Mouse (Mus musculus): ENCODE results near the gene Rnf217. TPM values are rescaled to one million over a fixed set of nuclear protein-coding genes. Genes with fewer than 3 reads are reported as not detected.
A peak's percentile ranks its signal among the peaks of the same experiment; 100 is the strongest.

Gene Rnf217
- polyA plus RNA-seq, 1 experiment from 2014 or later: 1.4 TPM

DNA sequence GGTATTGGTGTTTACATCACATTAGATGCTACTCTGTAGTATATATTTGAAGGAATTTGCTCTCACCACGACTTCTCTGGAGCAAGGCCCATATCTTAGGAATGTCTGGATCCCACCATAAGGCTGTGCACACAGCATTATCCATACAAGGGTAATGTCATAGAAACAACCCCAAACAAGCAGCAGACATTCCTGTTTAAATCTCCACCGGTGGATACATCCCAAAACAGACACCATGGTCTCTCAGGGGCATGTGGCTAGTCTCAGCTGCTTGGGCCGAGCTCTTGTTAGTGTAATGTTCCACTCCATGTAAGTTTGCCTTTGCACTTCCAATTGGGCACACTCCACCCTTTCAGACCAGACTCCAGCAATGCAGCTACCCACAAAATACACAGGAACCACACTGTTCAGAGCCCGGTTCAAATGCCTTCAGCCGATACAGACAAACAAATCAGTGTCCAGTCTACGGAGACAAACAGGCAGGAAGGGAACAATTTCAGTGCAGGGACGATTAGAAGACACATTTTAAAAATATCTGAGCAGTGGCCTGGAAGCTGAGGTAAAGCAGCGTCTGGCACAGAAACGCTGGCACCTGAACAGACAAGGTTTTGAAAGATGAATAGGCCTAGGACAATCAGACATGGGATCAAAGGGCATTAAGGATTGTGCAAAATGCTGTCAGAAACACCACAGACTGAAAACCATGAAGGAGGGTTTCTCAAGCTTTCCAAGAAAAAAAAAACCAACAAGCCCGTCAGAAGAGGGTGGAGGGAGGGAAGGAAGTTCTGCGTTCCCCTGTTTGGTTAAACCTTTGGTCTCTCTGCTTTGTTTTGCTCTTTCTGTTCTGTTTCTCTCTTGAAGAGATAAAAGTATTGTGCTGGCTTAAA, 1.8 kb downstream of the Rnf217 start:
- no peaks in the 10 kb centered on the region for H3K27me3 ChIP-seq (ENCODE audit: control insufficient read depth, insufficient read depth, low read length)
- H3K4me2 ChIP-seq (ENCODE audit: low read depth, low read length): peak overlapping the region; percentile 72
- 8% methylated on average over 11 of the region's 11 CpGs for WGBS
- H3K9me3 ChIP-seq (replicated peaks; ENCODE audit: control insufficient read depth, low read length): no peaks in the 10 kb centered on the region
- H3K36me3 ChIP-seq (ENCODE audit: control insufficient read depth, insufficient read depth, low read length): no peaks in the 10 kb centered on the region
- 0 out of 2 replicates have a peak, but pooled peaks have one; percentile 16 for ATAC-seq (ENCODE audit: insufficient read depth, low FRiP score)
- H3K9ac ChIP-seq (ENCODE audit: low read length): peak overlapping the region; percentile 99
- peak overlapping the region; percentile 83 for H3K4me3 ChIP-seq (replicated peaks; ENCODE audit: low read length)
- peak overlapping the region; percentile 87 for H3K27ac ChIP-seq (ENCODE audit: low read length)
- peaks cover 22% of the 10 kb centered on the region for H3K4me1 ChIP-seq (ENCODE audit: control insufficient read depth, insufficient read depth, low read length)

DNA sequence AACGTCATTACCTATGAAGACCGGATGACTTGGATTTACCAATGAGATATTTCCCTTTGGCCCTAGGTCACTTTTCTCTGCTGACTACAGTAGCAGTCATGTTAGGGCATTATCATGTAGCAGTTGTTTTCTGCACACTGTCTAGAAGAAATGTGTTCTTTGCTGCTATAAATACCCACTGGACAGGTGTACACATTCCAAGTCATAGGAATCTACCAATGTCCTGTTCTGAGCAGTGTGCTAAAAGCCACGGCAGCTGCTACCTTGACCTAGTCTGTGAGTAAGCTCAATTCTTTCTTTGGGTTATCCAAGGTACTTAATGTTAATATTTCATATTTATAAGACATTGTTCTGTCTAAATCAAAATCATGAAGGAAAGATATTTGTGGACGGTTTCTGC, 5.1 kb downstream of the Rnf217 start:
- Histone ChIP-seq H3K4me1 (ENCODE audit: control insufficient read depth, insufficient read depth, low read length) (peaks cover 22% of the 10 kb centered on the region), H3K36me3 (ENCODE audit: control insufficient read depth, insufficient read depth, low read length) (no peaks in the 10 kb centered on the region), H3K4me3 (replicated peaks; ENCODE audit: low read length) (no peak overlapping the region), H3K27me3 (ENCODE audit: control insufficient read depth, insufficient read depth, low read length) (no peaks in the 10 kb centered on the region), H3K4me2 (ENCODE audit: low read depth, low read length) (no peak overlapping the region), H3K9me3 (replicated peaks; ENCODE audit: control insufficient read depth, low read length) (no peaks in the 10 kb centered on the region), H3K27ac (ENCODE audit: low read length) (no peak overlapping the region), H3K9ac (ENCODE audit: low read length) (no peak overlapping the region)
- WGBS: 74% methylated on average over 4 of the region's 4 CpGs
- no peak for ATAC-seq (ENCODE audit: insufficient read depth, low FRiP score)

- no peak overlapping the region for H3K9ac ChIP-seq (ENCODE audit: low read length)
- WGBS: 80% methylated on average over 6 of the region's 6 CpGs
- H3K36me3 ChIP-seq (ENCODE audit: control insufficient read depth, insufficient read depth, low read length): no peaks in the 10 kb centered on the region
Measured at GRCm38 (mm10) chr10:31600116-31600515, 8.9 kb downstream of the Rnf217 start.

DNA sequence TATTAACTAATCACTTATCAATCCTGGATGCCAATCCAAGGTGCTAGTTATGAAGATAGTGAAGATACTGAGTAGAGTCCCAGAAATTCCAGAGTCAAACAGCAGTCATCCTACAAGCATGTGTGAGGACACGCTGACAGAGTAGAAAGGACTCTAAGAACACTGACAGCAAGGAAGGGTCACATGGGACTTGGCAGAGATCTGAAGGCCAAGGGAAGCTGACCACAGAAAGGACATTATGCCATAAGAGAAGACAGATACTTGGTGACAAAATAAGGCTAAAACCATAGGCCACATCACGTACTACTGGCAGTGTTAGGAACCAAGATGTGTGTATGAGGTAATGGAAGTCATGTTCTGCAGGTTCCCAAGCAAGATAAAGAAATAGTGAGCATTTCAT, 11.1 kb downstream of the Rnf217 start:
- Histone ChIP-seq H3K9me3 (replicated peaks; ENCODE audit: control insufficient read depth, low read length) (no peaks in the 10 kb centered on the region), H3K4me3 (replicated peaks; ENCODE audit: low read length) (no peak overlapping the region), H3K27ac (ENCODE audit: low read length) (no peak overlapping the region), H3K4me1 (ENCODE audit: control insufficient read depth, insufficient read depth, low read length) (peaks cover 12% of the 10 kb centered on the region), H3K36me3 (ENCODE audit: control insufficient read depth, insufficient read depth, low read length) (no peaks in the 10 kb centered on the region), H3K4me2 (ENCODE audit: low read depth, low read length) (no peak overlapping the region), H3K27me3 (ENCODE audit: control insufficient read depth, insufficient read depth, low read length) (no peaks in the 10 kb centered on the region), H3K9ac (ENCODE audit: low read length) (no peak overlapping the region)
- 83% methylated on average over 2 of the region's 2 CpGs for WGBS
- ATAC-seq (ENCODE audit: insufficient read depth, low FRiP score): no peak

More at GRCm38 (mm10) chr10:31600116-31600515, 8.9 kb downstream of the Rnf217 start:
- H3K9me3 ChIP-seq (replicated peaks; ENCODE audit: control insufficient read depth, low read length): no peaks in the 10 kb centered on the region
- no peak overlapping the region for H3K27ac ChIP-seq (ENCODE audit: low read length)
- H3K4me3 ChIP-seq (replicated peaks; ENCODE audit: low read length): no peak overlapping the region
- 0 out of 2 replicates have a peak, but pooled peaks cover 3% of the 10 kb centered on the region for H3K4me1 ChIP-seq (ENCODE audit: control insufficient read depth, insufficient read depth, low read length)
- no peak for ATAC-seq (ENCODE audit: insufficient read depth, low FRiP score)
- H3K27me3 ChIP-seq (ENCODE audit: control insufficient read depth, insufficient read depth, low read length): no peaks in the 10 kb centered on the region
- no peak overlapping the region for H3K4me2 ChIP-seq (ENCODE audit: low read depth, low read length)

GRCm38 (mm10) chr10:31596804-31597203, 12.2 kb downstream of the Rnf217 start:
- Histone ChIP-seq H3K27ac (ENCODE audit: low read length) (no peak overlapping the region), H3K36me3 (ENCODE audit: control insufficient read depth, insufficient read depth, low read length) (no peaks in the 10 kb centered on the region), H3K9me3 (replicated peaks; ENCODE audit: control insufficient read depth, low read length) (no peaks in the 10 kb centered on the region), H3K4me2 (ENCODE audit: low read depth, low read length) (no peak overlapping the region), H3K9ac (ENCODE audit: low read length) (no peak overlapping the region), H3K4me3 (replicated peaks; ENCODE audit: low read length) (no peak overlapping the region), H3K4me1 (ENCODE audit: control insufficient read depth, insufficient read depth, low read length) (peaks cover 22% of the 10 kb centered on the region), H3K27me3 (ENCODE audit: control insufficient read depth, insufficient read depth, low read length) (no peaks in the 10 kb centered on the region)
- 58% methylated on average over 4 of the region's 4 CpGs for WGBS
- no peak for ATAC-seq (ENCODE audit: insufficient read depth, low FRiP score)

- H3K9ac ChIP-seq (ENCODE audit: low read length): no peak overlapping the region
- 86% methylated on average over 4 of the region's 4 CpGs for WGBS
- no peak for ATAC-seq (ENCODE audit: insufficient read depth, low FRiP score)
Measured at GRCm38 (mm10) chr10:31595326-31595725, 13.7 kb downstream of the Rnf217 start.

GRCm38 (mm10) chr10:31592741-31593524, 16.1 kb downstream of the Rnf217 start:
- Histone ChIP-seq H3K9me3 (replicated peaks; ENCODE audit: control insufficient read depth, low read length) (no peaks in the 10 kb centered on the region), H3K9ac (ENCODE audit: low read length) (no peak overlapping the region), H3K4me2 (ENCODE audit: low read depth, low read length) (no peak overlapping the region), H3K27ac (ENCODE audit: low read length) (peak overlapping the region; percentile 17; the same call in 1 of the 2 replicates), H3K27me3 (ENCODE audit: control insufficient read depth, insufficient read depth, low read length) (no peaks in the 10 kb centered on the region), H3K4me3 (replicated peaks; ENCODE audit: low read length) (no peak overlapping the region), H3K4me1 (ENCODE audit: control insufficient read depth, insufficient read depth, low read length) (peaks cover 22% of the 10 kb centered on the region), H3K36me3 (ENCODE audit: control insufficient read depth, insufficient read depth, low read length) (no peaks in the 10 kb centered on the region)
- ATAC-seq (ENCODE audit: insufficient read depth, low FRiP score): no peak; the same call in 1 of the 2 replicates
- WGBS: 30% methylated on average over 9 of the region's 9 CpGs

More at GRCm38 (mm10) chr10:31595326-31595725, 13.7 kb downstream of the Rnf217 start:
- Histone ChIP-seq H3K4me2 (ENCODE audit: low read depth, low read length) (no peak overlapping the region), H3K27me3 (ENCODE audit: control insufficient read depth, insufficient read depth, low read length) (no peaks in the 10 kb centered on the region), H3K4me1 (ENCODE audit: control insufficient read depth, insufficient read depth, low read length) (peaks cover 22% of the 10 kb centered on the region), H3K4me3 (replicated peaks; ENCODE audit: low read length) (no peak overlapping the region), H3K27ac (ENCODE audit: low read length) (no peak overlapping the region), H3K9me3 (replicated peaks; ENCODE audit: control insufficient read depth, low read length) (no peaks in the 10 kb centered on the region), H3K36me3 (ENCODE audit: control insufficient read depth, insufficient read depth, low read length) (no peaks in the 10 kb centered on the region)

DNA sequence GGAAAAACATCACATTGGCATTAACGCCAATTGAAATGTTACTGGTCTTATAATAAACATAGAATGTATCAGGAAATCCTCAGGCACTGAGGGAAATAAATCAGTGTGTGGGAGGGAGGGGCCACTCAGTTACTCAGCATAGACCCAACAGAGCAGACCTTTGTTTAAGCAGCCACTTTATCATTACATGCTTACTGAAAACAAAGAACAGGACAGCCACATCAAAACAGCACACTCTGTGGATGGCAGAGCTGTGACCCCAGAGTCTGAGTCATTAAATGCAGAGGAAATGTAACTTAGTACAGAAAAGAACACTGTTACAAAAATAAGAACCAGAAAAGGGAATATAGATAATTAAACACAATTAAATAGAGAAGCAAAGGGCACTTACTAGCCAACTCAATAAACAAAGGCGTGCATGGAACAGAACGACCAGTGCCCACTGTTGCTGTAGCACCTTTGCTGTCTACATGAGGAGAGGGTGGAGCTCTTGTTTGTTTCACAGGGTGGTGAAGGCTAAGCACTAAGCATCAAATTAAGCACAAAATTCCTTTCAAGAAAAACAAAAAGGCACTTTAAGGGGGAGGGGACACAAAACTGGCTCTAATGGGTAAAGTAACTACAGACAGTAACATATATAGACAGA, 16.8 kb downstream of the Rnf217 start:
- 31% methylated on average over 3 of the region's 3 CpGs for WGBS
- ATAC-seq (ENCODE audit: insufficient read depth, low FRiP score): peak; percentile 63; the same call in 1 of the 2 replicates
- Histone ChIP-seq H3K9me3 (replicated peaks; ENCODE audit: control insufficient read depth, low read length) (no peaks in the 10 kb centered on the region), H3K36me3 (ENCODE audit: control insufficient read depth, insufficient read depth, low read length) (no peaks in the 10 kb centered on the region), H3K4me3 (replicated peaks; ENCODE audit: low read length) (no peak overlapping the region), H3K27me3 (ENCODE audit: control insufficient read depth, insufficient read depth, low read length) (no peaks in the 10 kb centered on the region), H3K4me1 (ENCODE audit: control insufficient read depth, insufficient read depth, low read length) (peaks cover 22% of the 10 kb centered on the region), H3K4me2 (ENCODE audit: low read depth, low read length) (no peak overlapping the region), H3K27ac (ENCODE audit: low read length) (peak overlapping the region; percentile 17), H3K9ac (ENCODE audit: low read length) (no peak overlapping the region)

Measured in stomach, embryonic 16.5 days (tissue).